Mouse (Mus musculus): Measurements from ENCODE around the gene P4hb.

DNA sequence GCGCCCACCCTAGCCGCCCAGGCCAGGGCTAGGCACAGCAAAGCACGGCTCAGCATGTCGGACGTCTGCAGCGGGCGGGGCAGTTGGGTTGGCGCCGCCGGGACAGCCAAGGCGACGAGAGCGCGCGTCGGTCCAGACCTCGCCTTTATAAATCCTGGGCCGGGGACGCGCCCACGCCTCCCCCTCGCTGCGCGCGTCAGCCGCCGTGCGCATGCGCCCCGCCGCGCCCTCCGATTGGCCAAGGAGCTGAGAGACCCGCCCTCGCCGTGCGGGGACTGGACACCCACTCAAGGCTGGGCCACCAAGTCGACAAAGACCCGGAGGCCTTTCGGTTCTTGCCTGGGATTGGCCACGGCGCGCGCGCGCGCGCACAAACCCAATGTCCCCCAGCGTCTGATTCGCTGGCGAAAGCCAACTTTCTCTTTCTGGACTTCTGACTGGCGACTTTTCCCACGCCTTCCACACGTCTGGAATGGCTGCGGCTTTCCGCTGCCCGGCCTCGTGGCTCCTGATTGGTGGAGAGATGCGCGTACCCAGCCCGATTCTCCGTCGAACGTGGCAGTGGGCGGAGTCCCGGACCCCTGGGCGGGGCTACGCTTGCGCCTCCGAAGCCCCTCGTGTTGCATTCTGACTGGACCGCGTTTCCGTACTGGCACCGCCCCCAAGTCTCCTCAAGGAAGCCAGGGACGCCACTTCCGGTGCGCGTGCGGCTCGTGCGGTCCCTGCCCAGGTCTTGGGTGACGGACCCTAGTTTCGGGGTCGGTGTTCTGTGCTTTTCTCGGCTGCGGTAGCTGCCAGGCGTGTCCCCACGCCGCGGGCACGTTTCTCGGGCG lies at the start of gene P4hb:
- TF ChIP-seq POLR2A (IDR thresholded peaks at IDR 0.05; ENCODE audit: insufficient read length, low read depth) (peak; percentile 100), MYOD1 (IDR thresholded peaks at IDR 0.05; ENCODE audit: control insufficient read depth in 1 of 3, insufficient read length in 2 of 3, low read depth in 2 of 3) (peak in 1 of 3 experiments; percentile 24), MAX (IDR thresholded peaks at IDR 0.05; ENCODE audit: low read depth) (no peak)
